Mouse (Mus musculus) liver, embryonic 14.5 days (tissue): ENCODE measurements around the gene Trio. TPM values are rescaled to one million over a fixed set of nuclear protein-coding genes. Genes with fewer than 3 reads are reported as not detected.

Experiments
- ATAC-seq: fragments of 200-750 bp; cut with Nextera tagmentation; 2 replicates; pipeline ENCODE4 v1.8.0; 2017; ENCODE audit warnings: moderate number of reproducible peaks, mild to moderate bottlenecking, moderate library complexity; ENCODE audit not compliant: insufficient read depth
- DNase-seq, 3 experiments: peaks; one replicate each; pipeline ENCODE4 v3.0.0-alpha.2; 2012 to 2013; ENCODE audit warnings: low read depth in 3 of 3, low spot score in 3 of 3
- H3K27ac ChIP-seq: fragments of 300-500 bp; sonication (generic); 2 replicates; pipeline ENCODE4 v1.5.1; 2014; ENCODE audit warnings: moderate library complexity, mild to moderate bottlenecking, control low read depth, inconsistent platforms
- H3K27me3 ChIP-seq: fragments of 300-500 bp; sonication (generic); 2 replicates; pipeline ENCODE4 v1.6.1; 2014; ENCODE audit warnings: mild to moderate bottlenecking, low read length, moderate library complexity; ENCODE audit not compliant: control insufficient read depth, insufficient read depth
- H3K36me3 ChIP-seq: fragments of 300-500 bp; sonication (generic); replicated peaks from 2 replicates; pipeline ENCODE4 v1.6.1; 2014; ENCODE audit warnings: low read depth; ENCODE audit not compliant: control insufficient read depth, insufficient read depth
- H3K4me1 ChIP-seq, 2 experiments: fragments of 200-500 bp in 1 of 2; fragments of 300-500 bp in 1 of 2; sonication (generic) in 1 of 2; replicated peaks; 2 replicates each; pipeline ENCODE4 v1.6.1; 2012 to 2014; ENCODE audit warnings: antibody characterized with exemption in 1 of 2, inconsistent platforms in 1 of 2, low read length in 1 of 2; ENCODE audit not compliant: control insufficient read depth in 2 of 2, insufficient read depth in 2 of 2
- H3K4me2 ChIP-seq: fragments of 300-500 bp; sonication (generic); 2 replicates; pipeline ENCODE4 v1.6.1; 2014; ENCODE audit warnings: low read depth, mild to moderate bottlenecking, control low read depth, moderate library complexity
- H3K4me3 ChIP-seq, 2 experiments: fragments of 200-500 bp in 1 of 2; fragments of 300-500 bp in 1 of 2; sonication (generic) in 1 of 2; 2 replicates each; pipeline ENCODE4 v1.5.1; 2012 to 2014; ENCODE audit warnings: low read depth in 2 of 2, low read length in 2 of 2, mild to moderate bottlenecking in 2 of 2, control low read depth in 1 of 2, inconsistent platforms in 1 of 2, moderate library complexity in 1 of 2; ENCODE audit not compliant: insufficient read depth in 1 of 2
- H3K9ac ChIP-seq: fragments of 300-500 bp; sonication (generic); replicated peaks from 2 replicates; pipeline ENCODE4 v1.6.1; 2014; ENCODE audit warnings: mild to moderate bottlenecking, control low read depth, moderate library complexity
- H3K9me3 ChIP-seq: fragments of 300-500 bp; sonication (generic); 2 replicates; pipeline ENCODE4 v1.6.1; 2016; ENCODE audit warnings: low read length, mixed read lengths; ENCODE audit not compliant: control insufficient read depth
- CTCF ChIP-seq: IDR thresholded peaks from 2 replicates; pipeline ENCODE4 v1.5.1; 2016; ENCODE audit warnings: antibody characterized with exemption, low read depth, control low read depth
- EP300 ChIP-seq: IDR thresholded peaks from 2 replicates; pipeline ENCODE4 v1.6.1; 2016; ENCODE audit warnings: antibody characterized with exemption, low read depth
- WGBS: fragments of 180-500 bp; shearing (Covaris S2); extraction: QIAGEN DNeasy Blood & Tissue Kit; methylation state at CpG from one replicate; pipeline ENCODE4 v1.1.7; 2014; ENCODE audit not compliant: insufficient replicate concordance; 5-methylcytosine and 5-hydroxymethylcytosine counted together
- polyA plus RNA-seq, 2 experiments: library from polyadenylated mRNA; depleted of rRNA in 1 of 2; stranded (reverse) in 1 of 2; unstranded in 1 of 2; fragments of >200 nt; fragmentation: Nextera tagmentation in 1 of 2; extraction: Ambion mirVana in 1 of 2; gene quantifications; 2 replicates each; pipeline versions ENCODE4 v1.2.1 to v1.2.3; 2012 to 2014

Trio gene
- polyA plus RNA-seq, 2 experiments: 2.6 to 6.0 TPM

- 66% methylated on average over 12 of the region's 12 CpGs for WGBS
- ATAC-seq: no peak
Observed at GRCm38 (mm10) chr15:27802243-27802642, 223.4 kb downstream of the Trio start.

GRCm38 (mm10) chr15:27801177-27801576, 224.5 kb downstream of the Trio start:
- TF ChIP-seq EP300 (no peak), CTCF (no peak)
- Histone ChIP-seq H3K27ac (no peak overlapping the region), H3K4me2 (no peak overlapping the region), H3K4me1 (peaks cover 0 to 2% of the 10 kb centered on the region in 2 experiments; a peak in 1 of 4 replicates), H3K9me3 (no peaks in the 10 kb centered on the region), H3K36me3 (no peaks in the 10 kb centered on the region), H3K4me3 (no peak overlapping the region), H3K9ac (no peak overlapping the region), H3K27me3 (no peaks in the 10 kb centered on the region)
- DNase-seq: no peak
- 61% methylated on average over 4 of the region's 4 CpGs for WGBS
- ATAC-seq: no peak

More at GRCm38 (mm10) chr15:27802243-27802642, 223.4 kb downstream of the Trio start:
- DNase-seq: no peak
- H3K4me3 ChIP-seq: no peak overlapping the region
- no peak overlapping the region for H3K27ac ChIP-seq
- no peaks in the 10 kb centered on the region for H3K4me1 ChIP-seq
- H3K4me2 ChIP-seq: no peak overlapping the region
- H3K27me3 ChIP-seq: no peaks in the 10 kb centered on the region
- TF ChIP-seq EP300: no peak
- no peak for TF ChIP-seq CTCF
- H3K9ac ChIP-seq: no peak overlapping the region
- no peaks in the 10 kb centered on the region for H3K36me3 ChIP-seq
- no peaks in the 10 kb centered on the region for H3K9me3 ChIP-seq

DNA sequence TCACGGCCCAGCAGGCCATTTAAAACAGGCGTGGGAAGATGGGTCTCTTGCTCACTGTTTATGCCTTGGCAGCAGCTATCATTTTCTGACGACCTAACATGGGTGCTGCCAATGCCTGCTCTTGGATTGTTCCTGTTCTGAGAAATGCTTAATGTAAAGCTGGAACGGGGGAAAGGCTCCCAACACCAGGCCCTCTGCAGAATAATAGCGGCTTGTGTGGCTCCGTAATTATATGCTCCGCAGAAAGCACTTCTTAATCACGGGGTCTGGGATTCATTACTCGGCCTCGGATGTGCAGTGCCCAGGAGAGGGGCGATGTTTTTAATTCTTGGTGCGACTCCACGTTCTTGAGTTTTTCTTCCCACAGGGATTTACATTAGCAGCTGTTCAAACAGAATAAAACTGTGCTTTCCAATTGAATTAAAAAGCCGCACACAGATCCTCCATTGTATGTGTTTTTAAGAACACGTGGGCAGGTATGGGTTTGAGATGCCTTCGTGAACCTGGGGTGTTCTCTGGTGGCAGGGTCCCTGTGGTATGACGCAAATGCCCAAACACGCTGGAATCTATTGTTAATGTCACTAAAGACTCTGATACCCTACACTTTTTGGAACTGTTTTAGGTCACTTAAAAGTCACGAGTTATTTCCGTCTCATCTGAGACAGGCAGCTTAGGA, 228.0 kb downstream of the Trio start:
- Histone ChIP-seq H3K4me3 (no peak overlapping the region), H3K4me1 (peaks cover 0 to 6% of the 10 kb centered on the region in 2 experiments; a peak in 2 of 4 replicates), H3K27ac (no peak overlapping the region), H3K9ac (no peak overlapping the region), H3K36me3 (no peaks in the 10 kb centered on the region), H3K9me3 (no peaks in the 10 kb centered on the region), H3K4me2 (no peak overlapping the region), H3K27me3 (no peaks in the 10 kb centered on the region)
- WGBS: 77% methylated on average over 20 of the region's 20 CpGs
- TF ChIP-seq EP300 (no peak), CTCF (no peak)
- ATAC-seq: no peak
- no peak for DNase-seq

DNA sequence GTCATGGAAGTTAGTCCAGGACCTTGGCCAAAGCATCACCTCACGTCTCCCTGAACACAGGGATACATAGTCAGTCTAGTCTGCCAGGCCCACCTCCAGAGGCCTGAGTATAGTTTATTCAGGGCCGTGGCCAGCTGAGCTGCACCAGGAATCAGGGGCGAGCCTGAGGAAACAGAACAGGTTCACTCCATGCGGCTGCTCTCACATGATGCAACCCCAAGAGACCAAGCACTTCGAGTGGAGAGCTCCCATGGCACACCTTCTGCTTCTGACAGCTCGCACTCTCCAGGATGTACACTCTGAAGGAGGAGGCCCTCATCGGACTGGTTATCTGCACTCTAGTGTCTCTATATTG, 228.8 kb downstream of the Trio start:
- Histone ChIP-seq H3K4me3 (no peak overlapping the region), H3K4me1 (peaks cover 0 to 6% of the 10 kb centered on the region in 2 experiments; a peak in 2 of 4 replicates), H3K27me3 (no peaks in the 10 kb centered on the region), H3K9me3 (no peaks in the 10 kb centered on the region), H3K36me3 (no peaks in the 10 kb centered on the region), H3K4me2 (no peak overlapping the region), H3K9ac (no peak overlapping the region), H3K27ac (no peak overlapping the region)
- no peak for TF ChIP-seq EP300
- TF ChIP-seq CTCF: no peak
- no peak for ATAC-seq
- no peak for DNase-seq
- WGBS: 64% methylated on average over 7 of the region's 7 CpGs

DNA sequence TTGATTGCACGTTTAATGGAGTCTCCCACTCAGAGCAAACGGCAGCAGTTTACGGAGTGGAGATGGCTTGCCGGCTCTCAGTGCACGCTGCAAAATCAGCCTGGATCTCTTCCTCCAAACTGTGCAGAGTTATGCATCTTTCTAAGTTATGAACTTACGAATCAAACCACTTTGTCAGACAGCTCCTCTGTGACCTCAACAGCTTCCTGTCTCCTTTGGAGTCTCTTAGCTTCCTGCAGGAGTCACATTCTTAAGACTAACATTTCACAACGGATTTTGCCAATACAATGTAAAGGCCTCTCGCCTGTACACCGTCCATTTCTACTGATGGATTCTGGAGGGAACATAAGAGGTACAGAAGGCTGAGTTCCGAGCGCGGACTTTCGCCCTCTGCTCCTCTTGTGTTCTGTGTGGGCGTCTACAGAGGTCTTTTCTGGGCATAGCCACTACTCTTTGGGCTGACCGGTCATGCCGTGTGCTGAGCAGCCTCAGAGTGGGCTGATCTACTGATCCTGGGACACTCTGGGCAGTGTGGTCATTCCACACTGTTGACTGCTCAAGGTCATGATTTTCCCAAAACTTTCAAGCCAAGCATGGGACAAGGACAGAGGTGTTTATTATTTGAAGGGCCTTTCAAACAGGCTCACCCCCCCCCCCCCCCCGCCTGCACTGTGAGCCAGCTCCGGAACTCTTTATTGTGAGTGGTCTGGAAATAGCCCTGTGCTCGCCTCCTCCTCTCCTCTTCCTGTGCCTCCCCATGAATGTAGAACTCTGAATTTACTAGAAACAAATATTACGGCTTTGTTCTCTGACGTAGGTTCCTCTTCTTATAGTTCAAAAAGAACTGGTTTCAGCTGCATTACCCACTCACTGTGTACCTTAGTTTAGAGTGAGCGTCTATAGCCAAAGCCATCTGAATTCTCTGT, 229.4 kb downstream of the Trio start:
- DNase-seq (no peak), ATAC-seq (no peak)
- H3K9ac ChIP-seq: no peak overlapping the region
- no peaks in the 10 kb centered on the region for H3K27me3 ChIP-seq
- WGBS: 52% methylated on average over 22 of the region's 22 CpGs
- H3K27ac ChIP-seq: no peak overlapping the region
- no peak overlapping the region for H3K4me2 ChIP-seq
- H3K4me3 ChIP-seq: no peak overlapping the region
- no peak for TF ChIP-seq CTCF
- TF ChIP-seq EP300: no peak
- no peaks in the 10 kb centered on the region for H3K36me3 ChIP-seq
- peaks cover 0 to 6% of the 10 kb centered on the region in 2 experiments; a peak in 2 of 4 replicates for H3K4me1 ChIP-seq
- no peaks in the 10 kb centered on the region for H3K9me3 ChIP-seq
